Mouse (Mus musculus) forebrain, embryonic 14.5 days (tissue): Measurements from ENCODE around the gene Rasgef1c. TPM values are rescaled to one million over a fixed set of nuclear protein-coding genes. Genes with fewer than 3 reads are reported as not detected.
A peak's percentile ranks its signal among the peaks of the same experiment; 100 is the strongest.

Experiments
- ATAC-seq: fragments of 200-750 bp; cut with Nextera tagmentation; 2 replicates; pipeline ENCODE4 v1.8.0; 2017; ENCODE audit warnings: mild to moderate bottlenecking, moderate library complexity
- DNase-seq: peaks from one replicate; pipeline ENCODE4 v3.0.0-alpha.2; 2015; ENCODE audit warnings: low spot score
- H3K27ac ChIP-seq: fragments of 300-500 bp; sonication (generic); 2 replicates; pipeline ENCODE4 v1.5.1; 2014; ENCODE audit warnings: low read depth, mild to moderate bottlenecking, control low read depth, low read length, moderate library complexity
- H3K27me3 ChIP-seq: fragments of 300-500 bp; sonication (generic); replicated peaks from 2 replicates; pipeline ENCODE4 v1.6.1; 2014; ENCODE audit warnings: low read length, control low read depth, mixed read lengths; ENCODE audit not compliant: control insufficient read depth, insufficient read depth
- H3K36me3 ChIP-seq: fragments of 300-500 bp; sonication (generic); 2 replicates; pipeline ENCODE4 v1.6.1; 2014; ENCODE audit warnings: low read length, control low read depth; ENCODE audit not compliant: control insufficient read depth, insufficient read depth
- H3K4me1 ChIP-seq: fragments of 300-500 bp; sonication (generic); 2 replicates; pipeline ENCODE4 v1.6.1; 2014; ENCODE audit warnings: antibody characterized with exemption, low read length, control low read depth; ENCODE audit not compliant: control insufficient read depth, insufficient read depth
- H3K4me2 ChIP-seq: fragments of 300-500 bp; sonication (generic); 2 replicates; pipeline ENCODE4 v1.6.1; 2014; ENCODE audit warnings: mild to moderate bottlenecking, control low read depth, low read length
- H3K4me3 ChIP-seq: fragments of 300-500 bp; sonication (generic); 2 replicates; pipeline ENCODE4 v1.5.1; 2014; ENCODE audit warnings: low read depth, low read length, control low read depth
- H3K9ac ChIP-seq: fragments of 300-500 bp; sonication (generic); 2 replicates; pipeline ENCODE4 v1.6.1; 2014; ENCODE audit warnings: mild to moderate bottlenecking, low read length, control low read depth, moderate library complexity
- H3K9me3 ChIP-seq: fragments of 300-500 bp; sonication (generic); replicated peaks from 2 replicates; pipeline ENCODE4 v1.6.1; 2016; ENCODE audit warnings: low read length, control low read depth, mixed read lengths; ENCODE audit not compliant: control insufficient read depth
- WGBS: fragments of 180-500 bp; shearing (Covaris S2); extraction: QIAGEN DNeasy Blood & Tissue Kit; methylation state at CpG from one replicate; pipeline ENCODE4 v1.1.7; 2014; 5-methylcytosine and 5-hydroxymethylcytosine counted together
- polyA plus RNA-seq: library from polyadenylated mRNA; unstranded; fragments of >200 nt; fragmentation: Nextera tagmentation; extraction: Ambion mirVana; gene quantifications from 2 replicates; pipeline ENCODE4 v1.2.1, GENCODE M21; 2014

Gene Rasgef1c
- polyA plus RNA-seq, 1 experiment from 2014 or later = 10.9 TPM

- peak; percentile 79; the same call in 1 of the 2 replicates for ATAC-seq
- Histone ChIP-seq H3K9me3 (no peaks in the 10 kb centered on the region), H3K27me3 (no peaks in the 10 kb centered on the region), H3K9ac (no peak overlapping the region), H3K4me3 (no peak overlapping the region), H3K36me3 (no peaks in the 10 kb centered on the region), H3K27ac (no peak overlapping the region), H3K4me2 (no peak overlapping the region), H3K4me1 (no peaks in the 10 kb centered on the region)
- peak; percentile 74 for DNase-seq
- 16% methylated on average over 10 of the region's 10 CpGs for WGBS
These were observed 84.8 kb downstream of the Rasgef1c start for GRCm38 (mm10) chr11:49986277-49987036.

DNA sequence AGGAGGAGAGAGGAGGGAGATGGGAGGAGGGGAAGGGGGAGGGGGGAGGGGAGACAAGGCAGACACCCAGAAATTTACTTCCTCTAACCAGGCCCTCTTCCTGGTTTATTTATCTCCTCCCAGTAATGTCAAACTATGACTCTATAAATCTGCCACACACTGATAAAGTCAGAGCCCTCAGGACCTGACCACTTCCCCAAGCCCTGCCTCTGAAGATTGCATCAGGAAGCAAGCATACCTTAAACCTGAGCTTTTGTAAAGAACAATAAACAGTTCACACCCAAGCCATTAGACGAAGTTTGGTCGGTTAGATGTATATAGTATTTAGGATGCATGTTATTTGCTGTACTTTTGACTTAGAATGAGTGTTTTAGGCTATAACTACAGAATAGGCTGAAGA lies 92.9 kb downstream of the Rasgef1c start:
- Histone ChIP-seq H3K27me3 (no peaks in the 10 kb centered on the region), H3K4me1 (no peaks in the 10 kb centered on the region), H3K4me2 (no peak overlapping the region), H3K4me3 (no peak overlapping the region), H3K27ac (no peak overlapping the region), H3K36me3 (no peaks in the 10 kb centered on the region), H3K9me3 (no peaks in the 10 kb centered on the region), H3K9ac (no peak overlapping the region)
- DNase-seq = no peak
- WGBS = 88% methylated on average over 2 of the region's 2 CpGs
- no peak for ATAC-seq

- ATAC-seq (no peak), DNase-seq (no peak)
- Histone ChIP-seq H3K27ac (no peak overlapping the region), H3K4me3 (no peak overlapping the region), H3K4me2 (no peak overlapping the region), H3K27me3 (no peaks in the 10 kb centered on the region), H3K36me3 (no peaks in the 10 kb centered on the region), H3K4me1 (no peaks in the 10 kb centered on the region), H3K9ac (no peak overlapping the region), H3K9me3 (no peaks in the 10 kb centered on the region)
- whole genome bisulfite sequencing = 89% methylated on average over 4 of the region's 4 CpGs
These were observed 94.8 kb downstream of the Rasgef1c start for GRCm38 (mm10) chr11:49996398-49996797.

- Histone ChIP-seq H3K27me3 (no peaks in the 10 kb centered on the region), H3K4me1 (no peaks in the 10 kb centered on the region), H3K4me3 (no peak overlapping the region), H3K36me3 (no peaks in the 10 kb centered on the region), H3K9ac (no peak overlapping the region), H3K4me2 (no peak overlapping the region), H3K9me3 (no peaks in the 10 kb centered on the region), H3K27ac (no peak overlapping the region)
- ATAC-seq (no peak), DNase-seq (no peak)
- 87% methylated on average over 5 of the region's 5 CpGs for WGBS
These were observed 95.7 kb downstream of the Rasgef1c start for GRCm38 (mm10) chr11:49997321-49997720.

DNA sequence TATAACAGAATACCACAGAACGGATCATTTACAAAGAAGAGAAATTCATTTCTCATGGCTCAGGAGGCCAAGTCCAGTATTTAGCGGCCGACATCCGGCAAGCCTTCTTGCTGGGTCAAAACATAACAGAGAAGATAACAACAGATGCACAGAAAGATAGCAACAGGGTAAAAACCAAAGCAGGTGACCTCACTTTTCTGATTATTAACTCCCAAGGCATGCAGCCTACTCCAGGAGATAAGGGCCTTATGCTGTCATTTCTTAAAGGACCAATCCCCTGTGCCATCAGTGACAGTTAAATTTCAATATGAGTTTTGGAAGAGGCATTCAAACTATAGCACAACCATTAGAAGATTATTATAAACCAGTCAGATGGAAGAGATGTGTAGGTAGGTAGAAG lies 101.2 kb downstream of the Rasgef1c start:
- H3K4me2 ChIP-seq = no peak overlapping the region
- no peaks in the 10 kb centered on the region for H3K9me3 ChIP-seq
- ATAC-seq = no peak
- H3K27me3 ChIP-seq = no peaks in the 10 kb centered on the region
- H3K36me3 ChIP-seq = no peaks in the 10 kb centered on the region
- DNase-seq = no peak
- no peak overlapping the region for H3K27ac ChIP-seq
- no peak overlapping the region for H3K9ac ChIP-seq
- H3K4me3 ChIP-seq = no peak overlapping the region
- H3K4me1 ChIP-seq = no peaks in the 10 kb centered on the region
- 93% methylated on average over 4 of the region's 4 CpGs for WGBS

- no peaks in the 10 kb centered on the region for H3K27me3 ChIP-seq
- no peaks in the 10 kb centered on the region for H3K9me3 ChIP-seq
- H3K9ac ChIP-seq = no peak overlapping the region
- ATAC-seq = no peak
- no peak overlapping the region for H3K27ac ChIP-seq
- no peaks in the 10 kb centered on the region for H3K4me1 ChIP-seq
- no peak overlapping the region for H3K4me2 ChIP-seq
- WGBS = 63% methylated on average over 10 of the region's 10 CpGs
- H3K36me3 ChIP-seq = no peaks in the 10 kb centered on the region
- peak; percentile 33 for DNase-seq
- H3K4me3 ChIP-seq = no peak overlapping the region
These were observed 106.1 kb downstream of the Rasgef1c start for GRCm38 (mm10) chr11:50007776-50008175.

DNA sequence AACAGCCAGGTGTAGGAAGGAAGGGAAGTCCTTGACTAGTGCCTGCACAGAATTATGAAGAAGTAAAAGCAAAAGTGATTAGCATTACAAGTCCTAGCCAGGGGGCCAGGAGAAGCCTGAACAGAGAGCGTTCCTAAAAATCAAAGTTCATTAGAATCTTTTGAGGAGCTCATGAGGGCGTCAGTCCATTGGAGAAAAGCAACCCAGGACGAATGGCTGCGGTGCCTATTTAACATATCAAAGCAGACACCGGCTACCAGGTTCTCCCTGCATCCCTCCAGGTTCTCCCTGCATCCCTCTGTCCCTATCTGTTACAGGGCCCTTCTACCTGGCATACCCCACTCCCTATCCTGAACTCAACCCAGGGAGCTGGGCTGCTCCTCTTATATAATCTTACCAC lies 106.6 kb downstream of the Rasgef1c start:
- Histone ChIP-seq H3K9ac (no peak overlapping the region), H3K4me2 (no peak overlapping the region), H3K27ac (no peak overlapping the region), H3K4me1 (no peaks in the 10 kb centered on the region), H3K27me3 (no peaks in the 10 kb centered on the region), H3K9me3 (no peaks in the 10 kb centered on the region), H3K4me3 (no peak overlapping the region), H3K36me3 (no peaks in the 10 kb centered on the region)
- ATAC-seq (no peak), DNase-seq (no peak)
- WGBS = 12% methylated on average over 5 of the region's 5 CpGs

- no peak overlapping the region for H3K4me2 ChIP-seq
- no peaks in the 10 kb centered on the region for H3K9me3 ChIP-seq
- ATAC-seq (no peak), DNase-seq (no peak)
- no peak overlapping the region for H3K27ac ChIP-seq
- no peak overlapping the region for H3K9ac ChIP-seq
- no peaks in the 10 kb centered on the region for H3K4me1 ChIP-seq
- H3K36me3 ChIP-seq = no peaks in the 10 kb centered on the region
- no peaks in the 10 kb centered on the region for H3K27me3 ChIP-seq
- no peak overlapping the region for H3K4me3 ChIP-seq
- WGBS = 57% methylated on average over 6 of the region's 6 CpGs
These were observed 111.4 kb downstream of the Rasgef1c start for GRCm38 (mm10) chr11:50013016-50013415.

DNA sequence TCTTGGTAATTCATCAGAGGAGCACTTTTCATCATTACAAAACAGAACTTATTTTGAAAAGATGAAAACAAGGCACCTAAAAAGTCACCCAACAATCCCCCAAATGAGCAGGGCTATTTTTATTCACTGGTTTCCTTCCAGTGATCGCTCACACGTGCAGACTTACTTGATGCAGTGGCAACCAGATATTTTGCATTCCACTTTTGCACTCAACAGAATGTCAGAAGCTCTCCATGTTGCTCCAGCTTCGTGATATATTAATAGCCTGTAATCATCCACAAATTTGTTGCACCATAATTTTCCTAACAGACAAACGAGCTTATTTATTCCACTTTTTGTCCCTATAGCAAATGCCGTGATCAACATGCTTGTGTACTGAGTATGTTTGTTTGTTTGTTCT lies 114.9 kb downstream of the Rasgef1c start:
- ATAC-seq = no peak

More for the DNA sequence above, 114.9 kb downstream of the Rasgef1c start:
- Histone ChIP-seq H3K9me3 (no peaks in the 10 kb centered on the region), H3K27me3 (no peaks in the 10 kb centered on the region), H3K36me3 (no peaks in the 10 kb centered on the region), H3K4me3 (no peak overlapping the region), H3K9ac (no peak overlapping the region), H3K27ac (no peak overlapping the region), H3K4me1 (no peaks in the 10 kb centered on the region), H3K4me2 (no peak overlapping the region)
- no peak for DNase-seq
- WGBS = 78% methylated on average over 5 of the region's 5 CpGs
